In the genomic region with DNA sequence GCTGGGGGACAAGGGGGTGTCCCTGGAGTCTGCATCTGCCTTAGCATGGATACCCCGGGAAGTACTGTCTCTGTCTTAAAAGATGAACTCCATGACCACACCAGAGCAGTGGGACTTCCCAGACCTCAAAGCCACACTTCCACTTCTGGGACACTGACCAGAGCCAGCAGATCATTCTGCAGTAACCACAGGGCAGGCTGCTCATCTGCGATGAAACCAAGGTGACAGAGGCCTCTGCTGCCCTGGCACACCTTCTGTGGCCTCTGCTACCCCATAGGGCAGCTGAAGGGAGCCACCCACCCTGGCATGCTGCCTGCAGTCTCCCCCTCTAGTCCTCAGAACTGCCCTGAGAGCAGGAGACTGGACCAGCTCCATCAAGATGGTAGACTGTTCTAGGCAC, we compare ENCODE assay signal across 12 mouse cellular contexts. TPM values are rescaled to one million over a fixed set of nuclear protein-coding genes. Genes with fewer than 3 reads are reported as not detected.
A peak's percentile ranks its signal among the peaks of the same experiment; 100 is the strongest.
DNase-seq lines count a peak whose midpoint lies in the region; ATAC-seq and TF ChIP-seq lines count a peak whose summit lies in the region.
"Had no signal": no experiment of that assay in that cellular context is flagged by ENCODE, and none has a peak within 500 bp of the region (broad histone marks: within the 10 kb centered on the region; RNA-seq: fewer than 3 reads in every experiment).

No protein-coding gene starts in this region.

- peak overlapping the region; percentile 92 for H3K27ac ChIP-seq in heart, embryonic 10.5 days
- peak overlapping the region; percentile 85 for H3K27ac ChIP-seq in spleen, adult 2 months (ENCODE audit: insufficient read depth, low read length)
- peak overlapping the region; percentile 88 for H3K27ac ChIP-seq in liver, embryonic 12.5 days
- H3K27ac ChIP-seq in stomach, embryonic 16.5 days (ENCODE audit: low read length): peak overlapping the region; percentile 60
- H3K27ac ChIP-seq: neural tube, embryonic 15.5 days had no signal

- TF ChIP-seq POLR2A in spleen, adult 2 months (IDR thresholded peaks at IDR 0.05; ENCODE audit: low read depth, low read length): no peak

- DNase-seq in heart, embryonic 10.5 days (ENCODE audit: low spot score): no peak
- DNase-seq in heart, postnatal 10 days: no peak
- no peak for DNase-seq in spleen, adult 2 months (ENCODE audit: low read depth in 1 of 2, low spot score in 2 of 2)
- DNase-seq in spleen, adult 12 weeks (ENCODE audit: low spot score): no peak
- no peak for DNase-seq in spleen, postnatal 14 days (ENCODE audit: low spot score in 2 of 2)
- DNase-seq in left cerebral cortex, adult 18-20 months (ENCODE audit: low spot score in 2 of 2): no peak
- DNase-seq: kidney, postnatal 25 days; spleen, adult 18-20 months had no signal

- ATAC-seq in liver, embryonic 12.5 days: peak; percentile 10; the same call in 1 of the 2 replicates
- ATAC-seq in stomach, embryonic 16.5 days (ENCODE audit: insufficient read depth, low FRiP score): no peak

- H3K4me1 ChIP-seq in heart, embryonic 10.5 days: peaks cover 93% of the 10 kb centered on the region
- H3K4me1 ChIP-seq in spleen, adult 2 months (ENCODE audit: control insufficient read depth, insufficient read depth, insufficient read length): peaks cover 38% of the 10 kb centered on the region
- peaks cover 94% of the 10 kb centered on the region for H3K4me1 ChIP-seq in liver, embryonic 12.5 days
- H3K4me1 ChIP-seq in stomach, embryonic 16.5 days (ENCODE audit: control insufficient read depth, insufficient read depth, low read length): peaks cover 53% of the 10 kb centered on the region

- WGBS in heart, embryonic 10.5 days: 75% methylated on average over 2 of the region's 2 CpGs
- WGBS in spleen, adult 2 months: 27% methylated on average over 2 of the region's 2 CpGs
- WGBS in liver, embryonic 12.5 days (ENCODE audit: insufficient replicate concordance): 30% methylated on average over 2 of the region's 2 CpGs
- 75% methylated on average over 2 of the region's 2 CpGs for WGBS in stomach, embryonic 16.5 days

- H3K36me3 ChIP-seq in heart, embryonic 10.5 days: peaks cover 42% of the 10 kb centered on the region
- peaks cover 25% of the 10 kb centered on the region for H3K36me3 ChIP-seq in spleen, adult 2 months (ENCODE audit: control insufficient read depth, insufficient read depth, low read length)
- H3K36me3 ChIP-seq in liver, embryonic 12.5 days: peaks cover 35% of the 10 kb centered on the region
- H3K36me3 ChIP-seq in stomach, embryonic 16.5 days (ENCODE audit: control insufficient read depth, insufficient read depth, low read length): peaks cover 13% of the 10 kb centered on the region; the same call in 1 of the 2 replicates

- H3K4me3 ChIP-seq in heart, embryonic 10.5 days: no peak overlapping the region
- H3K4me3 ChIP-seq in spleen, adult 2 months (ENCODE audit: extremely low read depth, insufficient read depth, insufficient read length): no peak overlapping the region
- no peak overlapping the region for H3K4me3 ChIP-seq in liver, embryonic 12.5 days
- no peak overlapping the region for H3K4me3 ChIP-seq in stomach, embryonic 16.5 days (replicated peaks; ENCODE audit: low read length)
- H3K4me3 ChIP-seq: neural tube, embryonic 15.5 days had no signal

- peak overlapping the region; percentile 90 for H3K4me2 ChIP-seq in liver, embryonic 12.5 days
- no peak overlapping the region for H3K4me2 ChIP-seq in stomach, embryonic 16.5 days (ENCODE audit: low read depth, low read length)
- H3K4me2 ChIP-seq: neural tube, embryonic 15.5 days had no signal

- no peaks in the 10 kb centered on the region for H3K27me3 ChIP-seq in heart, embryonic 10.5 days (ENCODE audit: insufficient read depth, poor library complexity, severe bottlenecking)
- H3K27me3 ChIP-seq in spleen, adult 2 months (ENCODE audit: control insufficient read depth, insufficient read depth, low read length): no peaks in the 10 kb centered on the region
- no peaks in the 10 kb centered on the region for H3K27me3 ChIP-seq in liver, embryonic 12.5 days (replicated peaks)
- H3K27me3 ChIP-seq in stomach, embryonic 16.5 days (ENCODE audit: control insufficient read depth, insufficient read depth, low read length): no peaks in the 10 kb centered on the region

- intact Hi-C loops in heart, postnatal 10 days (cut with DNase I): no loop called here

- peak overlapping the region; percentile 83 for H3K9ac ChIP-seq in liver, embryonic 12.5 days
- H3K9ac ChIP-seq in stomach, embryonic 16.5 days (ENCODE audit: low read length): peak overlapping the region; percentile 43; the same call in 1 of the 2 replicates
- H3K9ac ChIP-seq: neural tube, embryonic 15.5 days had no signal

- no peak for TF ChIP-seq CTCF in spleen, adult 2 months (IDR thresholded peaks at IDR 0.05; ENCODE audit: extremely low read depth, insufficient read depth, insufficient read length, insufficient replicate concordance)

- H3K9me3 ChIP-seq in heart, embryonic 10.5 days: no peaks in the 10 kb centered on the region
- no peaks in the 10 kb centered on the region for H3K9me3 ChIP-seq in liver, embryonic 12.5 days (replicated peaks)
- no peaks in the 10 kb centered on the region for H3K9me3 ChIP-seq in stomach, embryonic 16.5 days (replicated peaks; ENCODE audit: control insufficient read depth, low read length)
- H3K9me3 ChIP-seq: neural tube, embryonic 15.5 days had no signal

RNA-seq across cellular contexts. Expression of a gene that starts 3.7 kb away (rescaled TPM):
- 0.11 and 0.38 TPM in 2 replicates for polyA plus RNA-seq in heart, embryonic 10.5 days (2016; fragmentation: Nextera tagmentation; extraction: Ambion mirVana)
- total RNA-seq in heart, postnatal 10 days (2021): not detected
- polyA plus RNA-seq in spleen, adult 2 months (2012; rRNA removed): 0.12 and 0.13 TPM in 2 replicates
- polyA plus RNA-seq in liver, embryonic 12.5 days (2016; fragmentation: Nextera tagmentation; extraction: Ambion mirVana): 0.17 and 0.43 TPM in 2 replicates
- 0.32 and 0.46 TPM in 2 replicates for polyA plus RNA-seq in stomach, embryonic 16.5 days (2015; fragmentation: Nextera tagmentation; extraction: Ambion mirVana)
- under 1 TPM in 1 of 2 experiments, not detected in 1; 0.52 TPM for total RNA-seq in left cerebral cortex, adult 18-20 months (2021)
- total RNA-seq: megakaryocyte-erythroid progenitor cell, adult 5-6 weeks had no signal
- polyA plus RNA-seq: neural tube, embryonic 15.5 days had no signal

RNA-seq across cellular contexts. Expression of a gene that starts 3.8 kb away (rescaled TPM):
- polyA plus RNA-seq in heart, embryonic 10.5 days (2016; fragmentation: Nextera tagmentation; extraction: Ambion mirVana): 33.8 and 44.4 TPM in 2 replicates
- 1 to 10 TPM; 6.3 to 8.2 TPM for total RNA-seq in heart, postnatal 10 days (2021)
- 182 and 272 TPM in 2 replicates for polyA plus RNA-seq in spleen, adult 2 months (2012; rRNA removed)
- polyA plus RNA-seq in liver, embryonic 12.5 days (2016; fragmentation: Nextera tagmentation; extraction: Ambion mirVana): 34.3 and 39.3 TPM in 2 replicates
- polyA plus RNA-seq in stomach, embryonic 16.5 days (2015; fragmentation: Nextera tagmentation; extraction: Ambion mirVana): 42.1 and 44.5 TPM in 2 replicates
- 10 to 100 TPM; 33.8 to 39.9 TPM for total RNA-seq in left cerebral cortex, adult 18-20 months (2021)

RNA-seq across cellular contexts. Expression of a gene that starts 18.0 kb away (rescaled TPM):
- 26.5 and 35.7 TPM in 2 replicates for polyA plus RNA-seq in heart, embryonic 10.5 days (2016; fragmentation: Nextera tagmentation; extraction: Ambion mirVana)
- total RNA-seq in heart, postnatal 10 days (2021): 1 to 10 TPM; 2.8 to 3.2 TPM
- polyA plus RNA-seq in spleen, adult 2 months (2012; rRNA removed): 13.1 and 23.5 TPM in 2 replicates
- polyA plus RNA-seq in liver, embryonic 12.5 days (2016; fragmentation: Nextera tagmentation; extraction: Ambion mirVana): 17.1 and 17.4 TPM in 2 replicates
- 5.1 and 5.9 TPM in 2 replicates for polyA plus RNA-seq in stomach, embryonic 16.5 days (2015; fragmentation: Nextera tagmentation; extraction: Ambion mirVana)
- 100 to 1,000 TPM; 178 to 191 TPM for total RNA-seq in left cerebral cortex, adult 18-20 months (2021)

RNA-seq across cellular contexts. Expression of a gene that starts 18.8 kb away (rescaled TPM):
- polyA plus RNA-seq in heart, embryonic 10.5 days (2016; fragmentation: Nextera tagmentation; extraction: Ambion mirVana): 51.5 and 56.6 TPM in 2 replicates
- total RNA-seq in heart, postnatal 10 days (2021): 10 to 100 TPM; 40.4 to 45.2 TPM
- 70.2 and 89.3 TPM in 2 replicates for polyA plus RNA-seq in spleen, adult 2 months (2012; rRNA removed)
- polyA plus RNA-seq in liver, embryonic 12.5 days (2016; fragmentation: Nextera tagmentation; extraction: Ambion mirVana): 32.2 and 33.5 TPM in 2 replicates
- 48.4 and 51.4 TPM in 2 replicates for polyA plus RNA-seq in stomach, embryonic 16.5 days (2015; fragmentation: Nextera tagmentation; extraction: Ambion mirVana)
- 10 to 100 TPM; 64.6 to 67.2 TPM for total RNA-seq in left cerebral cortex, adult 18-20 months (2021)

RNA-seq across cellular contexts. Expression of a gene that starts 30.8 kb away (rescaled TPM):
- polyA plus RNA-seq in heart, embryonic 10.5 days (2016; fragmentation: Nextera tagmentation; extraction: Ambion mirVana): 427 and 466 TPM in 2 replicates
- total RNA-seq in heart, postnatal 10 days (2021): 100 to 1,000 TPM; 372 to 385 TPM
- polyA plus RNA-seq in spleen, adult 2 months (2012; rRNA removed): 75.4 and 93.0 TPM in 2 replicates
- polyA plus RNA-seq in liver, embryonic 12.5 days (2016; fragmentation: Nextera tagmentation; extraction: Ambion mirVana): 644 and 660 TPM in 2 replicates
- polyA plus RNA-seq in stomach, embryonic 16.5 days (2015; fragmentation: Nextera tagmentation; extraction: Ambion mirVana): 1,528 and 1,531 TPM in 2 replicates
- total RNA-seq in left cerebral cortex, adult 18-20 months (2021): 10 to 100 TPM; 26.4 to 26.8 TPM
